Mouse (Mus musculus) heart, postnatal 4 days (tissue): ENCODE measurements at regions not wholly inside any gene's neighbourhood (a gene's known extent, or its start where the extent isn't known, plus 50 kb on each side); places are given as distances from the start of the nearest gene placed in this dataset.
A peak's percentile ranks its signal among the peaks of the same experiment; 100 is the strongest.

ENCODE experiments used
- DNase-seq: peaks from one replicate; pipeline ENCODE4 v3.0.0; 2021

DNA sequence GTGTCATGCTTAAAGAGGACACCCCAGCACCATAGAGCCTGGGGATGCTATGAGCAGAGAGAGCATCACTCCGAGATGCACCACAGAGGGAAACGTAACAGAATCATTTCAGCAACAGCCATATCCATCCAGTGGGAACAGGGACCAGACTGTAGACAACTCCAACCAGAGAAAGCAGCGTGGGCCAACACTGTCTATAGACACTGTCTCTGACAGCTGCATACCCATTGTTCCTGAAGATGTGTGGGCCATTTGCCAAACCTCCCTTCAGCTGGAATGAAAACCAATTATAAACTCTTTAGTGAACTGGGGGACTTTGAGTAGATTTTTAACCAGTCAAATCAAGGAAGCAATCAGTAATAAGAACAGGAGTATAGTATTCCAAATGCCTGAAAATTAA, 630.8 kb upstream of the Fam19a5 start:
- DNase-seq: no peak

GRCm38 (mm10) chr15:86917891-86918290, 626.2 kb upstream of the Fam19a5 start:
- no peak for DNase-seq

DNA sequence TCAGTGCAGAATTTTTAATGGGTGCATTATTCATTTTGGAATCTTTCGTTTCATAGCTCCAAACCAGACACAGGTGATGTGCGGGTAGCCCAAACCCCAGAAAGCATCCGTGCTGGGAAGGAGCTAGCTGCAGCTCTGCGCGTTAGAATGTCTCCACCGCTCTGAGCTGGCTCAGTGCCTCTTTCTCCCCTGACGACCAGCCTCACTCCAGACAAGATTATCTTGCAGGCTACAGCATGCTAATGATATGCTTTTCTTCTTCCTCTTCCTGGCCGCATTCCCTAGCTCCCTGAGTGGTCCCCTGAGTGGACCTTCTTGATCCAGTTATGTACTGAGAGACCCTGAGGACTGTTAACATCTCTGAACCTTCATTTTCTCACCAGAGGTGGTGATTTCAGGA, 624.4 kb upstream of the Fam19a5 start:
- no peak for DNase-seq

DNA sequence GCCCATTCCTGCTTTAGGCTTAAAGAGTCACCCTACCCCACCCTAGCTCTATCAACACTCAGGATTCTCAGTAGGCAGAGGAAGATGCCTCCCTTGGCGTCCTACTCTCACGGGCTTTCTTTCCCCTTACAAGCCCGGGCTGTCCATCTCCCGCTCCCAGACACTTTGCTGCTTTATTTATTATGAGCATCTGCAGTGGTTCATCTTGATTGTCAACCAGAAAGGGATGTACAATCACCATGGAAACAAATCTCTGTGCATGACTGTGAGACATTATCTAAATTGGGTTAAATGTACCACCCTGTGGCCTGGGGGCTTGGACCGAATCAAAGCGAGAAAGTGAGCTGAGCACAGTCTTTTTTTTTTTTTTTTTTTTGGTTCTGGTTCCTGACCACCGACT, 623.9 kb upstream of the Fam19a5 start:
- DNase-seq: no peak

- no peak for DNase-seq
Observed at GRCm38 (mm10) chr15:86921401-86921800, 622.7 kb upstream of the Fam19a5 start.

DNA sequence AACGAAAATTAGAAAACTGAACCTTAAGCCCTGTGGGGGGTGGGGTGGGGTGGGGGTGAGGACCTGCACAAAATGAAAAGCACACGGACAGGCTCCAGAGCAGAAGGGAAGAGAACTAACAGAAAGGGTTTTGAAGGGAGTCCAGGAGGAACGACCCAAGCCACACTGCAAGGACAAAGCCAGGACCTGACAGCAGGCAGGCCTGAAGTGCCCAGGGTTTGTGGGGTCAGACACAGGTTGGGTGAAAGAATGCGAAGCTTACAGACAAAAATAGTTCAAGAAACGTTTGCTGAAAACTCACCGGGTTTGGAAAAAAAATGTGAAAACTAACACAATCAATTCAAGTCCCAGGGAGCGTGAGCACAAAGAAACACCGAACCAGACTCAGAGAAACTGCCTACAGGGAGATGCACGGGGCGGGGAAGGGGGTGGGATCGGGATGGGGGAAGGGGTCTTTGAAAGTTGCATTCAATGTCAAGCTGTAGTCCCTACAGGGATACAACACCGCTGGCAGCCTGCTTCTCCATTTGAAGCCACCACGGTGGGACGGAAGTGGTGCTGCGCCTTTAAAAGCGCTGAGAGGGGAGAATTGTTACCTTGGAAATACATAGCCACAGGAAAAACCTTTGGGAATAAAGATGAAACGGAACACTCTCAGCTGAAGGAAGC, 618.9 kb upstream of the Fam19a5 start:
- no peak for DNase-seq

- peak; percentile 45 for DNase-seq
Observed at GRCm38 (mm10) chr15:86932345-86933075, 611.6 kb upstream of the Fam19a5 start.

DNA sequence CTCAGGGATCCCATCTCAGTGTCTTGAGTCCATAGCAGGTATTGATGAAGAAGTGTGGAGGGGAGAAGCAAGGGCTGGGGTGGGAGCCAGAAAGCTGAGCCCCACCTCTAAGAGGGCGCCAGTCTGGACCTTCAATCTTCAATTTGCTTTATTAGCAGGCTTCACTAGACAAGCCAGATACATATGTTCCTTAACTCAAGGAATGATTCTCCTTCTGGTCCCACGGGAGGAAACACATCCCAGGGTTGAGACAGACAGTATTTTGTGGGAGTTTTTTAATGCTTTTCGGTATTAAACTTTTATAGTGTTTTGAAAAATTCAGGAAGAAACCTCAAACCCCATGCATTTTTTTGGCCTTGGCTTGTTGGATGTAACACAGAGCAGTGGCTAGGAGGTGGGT, 606.7 kb upstream of the Fam19a5 start:
- no peak for DNase-seq

DNA sequence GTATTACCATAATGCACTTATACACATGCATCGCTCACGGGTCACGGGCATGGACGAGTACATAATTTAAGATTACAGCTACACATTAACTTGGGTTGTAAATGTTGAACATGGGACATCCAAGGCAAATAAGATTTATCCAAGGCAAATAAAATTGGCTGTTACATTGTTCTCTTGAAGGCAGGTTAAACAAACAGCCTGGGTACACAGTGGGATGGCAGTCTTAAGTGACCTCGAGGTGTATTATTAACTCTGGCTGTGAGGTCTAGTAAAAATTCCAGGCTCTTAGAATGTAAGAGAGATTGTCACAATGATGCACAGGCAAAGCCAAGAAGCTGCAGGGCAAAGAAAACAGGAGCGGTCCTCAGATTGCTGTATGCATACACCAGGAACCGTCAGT, 599.6 kb upstream of the Fam19a5 start:
- DNase-seq: no peak

GRCm38 (mm10) chr15:86952593-86952992, 591.5 kb upstream of the Fam19a5 start:
- DNase-seq: no peak

DNA sequence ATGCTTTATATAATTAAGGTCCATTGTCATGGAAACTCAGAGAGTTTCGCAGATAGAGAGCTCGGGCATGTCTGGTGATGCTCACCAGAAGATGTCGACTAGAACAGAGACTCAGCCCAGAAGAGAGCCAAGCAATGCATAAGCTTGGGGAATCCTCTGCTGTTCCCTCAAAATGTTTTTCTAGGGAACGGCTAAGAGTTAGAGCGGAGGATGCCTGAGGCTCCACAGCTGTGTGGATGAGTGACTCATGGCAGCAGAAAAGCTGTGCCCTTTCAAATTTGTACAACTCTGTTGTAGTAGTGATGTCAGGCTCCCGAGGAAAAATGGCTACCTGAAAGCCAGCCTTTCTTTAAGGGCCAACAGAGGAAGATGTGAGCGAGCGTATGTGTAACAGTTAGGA, 586.2 kb upstream of the Fam19a5 start:
- DNase-seq: no peak

DNA sequence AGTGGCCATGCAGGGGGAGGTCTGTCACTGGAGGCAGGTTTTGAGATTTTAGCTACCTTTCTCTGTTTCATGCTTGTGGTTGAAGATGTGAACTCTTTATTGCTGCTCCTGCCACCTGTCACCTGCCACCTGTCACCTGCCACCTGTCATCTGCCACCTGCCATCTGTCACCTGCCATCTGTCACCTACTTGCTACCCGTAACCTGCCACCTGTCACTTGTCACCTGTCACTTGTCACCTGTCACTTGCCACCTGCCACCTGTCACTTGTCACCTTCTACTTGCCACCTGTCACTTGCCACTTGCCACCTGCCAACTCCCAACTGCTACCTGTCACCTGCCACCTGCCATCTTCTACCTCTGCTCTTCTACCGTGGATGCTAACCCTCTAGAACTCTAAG, 581.2 kb upstream of the Fam19a5 start:
- no peak for DNase-seq

GRCm38 (mm10) chr15:86963486-86963885, 580.6 kb upstream of the Fam19a5 start:
- DNase-seq: no peak

DNA sequence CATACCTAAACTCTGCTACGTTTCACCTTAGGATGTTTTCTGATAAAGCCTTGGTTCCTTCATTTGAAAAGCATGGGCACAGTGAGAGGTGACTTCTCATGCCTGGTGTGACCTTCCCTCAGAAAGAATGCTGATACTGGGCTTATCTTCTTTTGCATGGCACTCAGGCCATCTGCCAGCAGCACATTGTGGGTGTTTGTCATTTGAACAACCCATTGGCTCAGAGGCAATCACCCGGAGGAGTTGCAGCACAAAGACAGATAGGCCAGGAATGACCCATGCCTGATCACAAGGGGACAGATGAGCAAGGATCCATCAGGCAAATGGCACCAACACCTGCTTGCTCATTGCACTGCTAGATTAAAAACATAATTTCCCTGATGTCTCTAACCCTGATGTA, 572.7 kb upstream of the Fam19a5 start:
- DNase-seq: peak; percentile 22

DNA sequence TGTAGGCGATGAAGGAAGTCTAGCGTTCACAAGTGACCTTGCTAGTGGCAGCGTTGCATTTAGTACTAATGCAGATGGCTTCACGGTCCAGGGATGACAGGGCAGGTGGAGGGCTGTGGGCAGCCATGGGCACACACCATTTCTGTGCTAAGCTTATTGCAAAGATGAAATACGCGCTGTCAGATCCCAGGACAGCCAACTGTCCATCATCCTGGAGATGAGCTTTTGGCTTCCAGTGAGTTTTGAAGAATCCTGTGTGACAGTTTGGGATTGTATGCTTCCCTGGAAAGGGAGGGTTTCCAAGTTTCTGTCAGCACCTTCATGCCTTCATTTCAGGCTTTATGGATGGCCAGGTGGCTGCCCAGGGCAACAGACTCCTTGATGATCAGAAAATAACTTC, 547.9 kb upstream of the Fam19a5 start:
- no peak for DNase-seq

DNA sequence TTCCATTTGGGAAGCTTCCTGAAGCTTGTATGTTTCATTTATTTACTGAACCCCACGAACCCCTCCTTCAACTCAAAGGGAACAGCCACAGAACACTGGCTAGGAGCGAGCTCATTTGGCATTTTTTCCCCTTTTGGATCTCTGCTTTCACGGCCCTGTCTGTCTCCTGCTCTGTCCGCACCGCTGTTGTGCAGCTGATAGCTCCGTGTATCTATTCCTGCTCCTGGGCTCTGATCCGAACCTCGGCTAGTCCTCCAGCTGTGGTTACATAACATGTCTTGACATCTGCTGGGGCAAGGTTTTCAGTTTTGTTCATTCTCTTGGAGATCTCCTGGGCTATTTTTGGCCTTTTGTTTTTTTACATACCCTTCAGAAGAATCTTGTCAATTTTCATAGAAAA, 525.1 kb upstream of the Fam19a5 start:
- no peak for DNase-seq

DNA sequence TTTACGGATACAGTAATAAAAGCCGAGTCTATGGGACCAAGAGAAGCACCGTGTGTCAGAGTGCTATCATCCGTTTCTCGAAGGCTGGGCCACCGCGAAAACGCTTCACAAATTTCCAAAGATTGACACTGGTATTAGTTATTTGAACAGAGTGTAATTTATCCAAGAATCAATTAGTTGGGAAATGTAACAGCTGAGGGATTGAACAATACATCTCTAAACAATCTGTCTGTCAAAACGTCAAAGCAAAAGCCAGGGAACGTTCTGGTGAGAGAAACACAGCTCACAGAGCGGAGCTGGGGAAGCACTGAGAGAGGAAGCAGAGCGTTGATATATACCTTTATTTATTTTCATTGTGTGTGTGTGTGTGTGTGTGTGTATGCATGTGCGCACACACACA, 498.1 kb upstream of the Fam19a5 start:
- DNase-seq: no peak

DNA sequence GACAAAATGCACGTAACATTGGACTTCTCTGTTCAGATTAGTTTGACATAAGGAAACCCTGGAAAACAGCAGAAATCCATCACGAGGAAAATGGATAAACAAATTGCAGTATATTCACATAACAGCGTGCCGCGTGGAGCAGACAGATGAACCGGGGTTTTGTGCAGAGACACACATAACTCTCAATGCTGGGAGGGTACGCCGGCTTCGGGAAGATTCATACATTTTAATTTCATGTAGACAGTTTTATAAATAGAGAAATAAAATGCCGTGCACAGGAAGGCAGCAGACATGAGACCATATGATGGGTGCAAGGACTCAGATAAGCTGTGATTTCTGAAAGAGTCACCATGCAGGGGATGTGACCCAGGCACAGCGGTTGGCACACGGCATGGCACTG, 489.9 kb upstream of the Fam19a5 start:
- no peak for DNase-seq

DNA sequence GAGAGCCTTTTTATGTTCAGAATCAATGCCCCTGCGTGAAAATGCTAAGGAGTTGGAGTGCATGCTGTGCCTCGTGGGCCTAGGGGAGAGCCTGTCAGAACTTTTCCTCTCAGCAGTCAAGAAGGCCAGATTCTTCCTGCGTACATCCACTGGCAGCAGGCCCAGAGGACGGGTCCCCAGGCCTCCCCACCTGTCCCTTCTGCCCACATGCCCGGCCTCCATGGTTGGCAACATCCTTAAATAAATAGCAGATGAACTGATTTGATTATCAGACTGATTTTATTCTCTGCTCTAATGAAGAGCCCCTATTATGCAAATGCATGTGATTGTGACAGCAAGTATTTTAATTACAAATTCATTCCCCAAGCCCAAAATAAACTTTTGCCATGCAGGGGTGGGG, 479.2 kb upstream of the Fam19a5 start:
- no peak for DNase-seq

GRCm38 (mm10) chr15:87068261-87068660, 475.8 kb upstream of the Fam19a5 start:
- DNase-seq: no peak

DNA sequence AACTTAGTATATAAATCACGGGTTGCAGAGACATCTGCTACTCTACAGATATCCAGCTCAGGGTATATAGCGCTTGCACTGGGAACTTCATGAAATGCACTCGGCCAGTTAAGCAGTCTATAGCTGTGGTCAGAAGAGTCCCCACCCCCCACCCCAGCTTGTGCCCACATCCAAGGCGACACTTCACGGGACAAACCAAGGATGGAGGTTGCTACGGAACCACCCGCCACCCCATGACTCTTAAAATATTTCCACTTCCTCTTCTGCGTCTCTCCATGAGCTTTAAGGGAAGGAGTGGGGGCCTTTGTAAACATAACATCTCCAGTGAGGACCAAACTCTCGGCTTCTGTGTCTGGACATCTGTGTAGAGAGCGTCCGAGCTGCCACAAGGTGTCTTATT, 469.5 kb upstream of the Fam19a5 start:
- no peak for DNase-seq

- no peak for DNase-seq
Observed at GRCm38 (mm10) chr15:87089827-87090226, 454.3 kb upstream of the Fam19a5 start.

DNA sequence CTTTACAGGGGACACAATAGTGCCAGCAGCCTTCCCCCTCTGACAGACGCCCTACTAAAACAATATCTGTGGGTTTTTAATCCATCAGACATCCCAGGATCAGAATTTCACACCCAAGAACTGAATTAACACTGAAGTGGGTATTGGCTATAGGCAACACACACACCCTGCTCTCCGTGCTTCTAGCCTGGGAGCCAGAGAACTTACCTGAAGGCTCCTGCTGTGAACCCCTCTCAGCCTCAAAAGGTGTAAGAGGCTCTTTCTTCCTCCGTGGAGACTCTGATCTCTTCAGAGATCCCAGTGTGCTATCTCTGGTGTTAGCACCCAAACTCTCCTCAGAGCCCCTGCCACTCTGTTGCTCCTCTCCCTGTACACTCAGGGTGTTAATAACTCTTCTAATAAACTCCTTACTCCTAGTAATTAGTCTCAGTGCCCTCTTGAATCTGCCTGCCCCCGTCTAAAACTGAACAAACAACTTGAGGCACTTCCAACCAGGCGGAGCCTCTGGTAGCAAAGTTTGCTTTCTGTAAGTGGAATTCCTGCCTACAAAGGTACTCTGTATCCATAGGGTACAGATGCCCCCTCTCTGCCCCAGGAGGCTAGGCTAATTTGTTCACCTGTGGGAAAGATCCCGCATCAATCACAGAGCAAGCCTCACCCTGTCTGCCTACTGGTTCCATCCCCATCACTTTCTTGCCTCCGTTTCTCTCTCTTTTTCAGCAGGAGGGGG, 452.9 kb upstream of the Fam19a5 start:
- DNase-seq: no peak

DNA sequence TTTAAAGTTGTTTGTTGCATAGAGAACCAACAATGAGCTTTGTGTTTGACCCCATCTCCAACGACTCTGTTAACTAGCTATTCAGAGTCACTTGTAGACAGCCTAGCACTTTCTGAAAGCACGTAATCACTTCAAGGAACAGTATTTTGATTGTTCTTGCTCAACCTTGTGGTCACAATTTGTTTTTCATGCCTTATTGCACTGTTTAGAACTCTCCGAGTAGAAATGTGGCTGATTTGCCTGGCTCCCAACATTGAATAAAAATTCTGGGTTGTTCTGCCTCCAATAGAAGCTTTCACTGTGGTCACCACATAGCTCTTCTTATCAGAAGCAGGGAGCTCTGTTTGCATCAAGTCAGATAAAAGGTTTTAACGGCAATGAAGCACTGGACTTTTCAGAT, 446.9 kb upstream of the Fam19a5 start:
- no peak for DNase-seq
